Mouse (Mus musculus) forebrain, embryonic 15.5 days (tissue): ENCODE data around the gene Sh3bp5. TPM values are rescaled to one million over a fixed set of nuclear protein-coding genes. Genes with fewer than 3 reads are reported as not detected.

Source experiments
- ATAC-seq: fragments of 200-750 bp; cut with Nextera tagmentation; replicated peaks from 2 replicates; pipeline ENCODE4 v1.8.0; 2017; ENCODE audit warnings: mild to moderate bottlenecking, moderate TSS enrichment, moderate library complexity
- H3K27ac ChIP-seq: fragments of 300-500 bp; sonication (generic); replicated peaks from 2 replicates; pipeline ENCODE4 v1.5.1; 2015; ENCODE audit warnings: mild to moderate bottlenecking, inconsistent platforms
- H3K27me3 ChIP-seq: fragments of 300-500 bp; sonication (generic); 2 replicates; pipeline ENCODE4 v1.6.1; 2015; ENCODE audit warnings: inconsistent platforms
- H3K36me3 ChIP-seq: fragments of 300-500 bp; sonication (generic); 2 replicates; pipeline ENCODE4 v1.6.1; 2015; ENCODE audit warnings: mild to moderate bottlenecking, inconsistent platforms
- H3K4me1 ChIP-seq: fragments of 300-500 bp; sonication (generic); 2 replicates; pipeline ENCODE4 v1.6.1; 2015; ENCODE audit warnings: inconsistent platforms
- H3K4me2 ChIP-seq: fragments of 300-500 bp; sonication (generic); replicated peaks from 2 replicates; pipeline ENCODE4 v1.6.1; 2015; ENCODE audit warnings: mild to moderate bottlenecking, inconsistent platforms
- H3K4me3 ChIP-seq: fragments of 300-500 bp; sonication (generic); 2 replicates; pipeline ENCODE4 v1.5.1; 2015; ENCODE audit warnings: mild to moderate bottlenecking, inconsistent platforms
- H3K9ac ChIP-seq: fragments of 300-500 bp; sonication (generic); replicated peaks from 2 replicates; pipeline ENCODE4 v1.6.1; 2015; ENCODE audit warnings: mild to moderate bottlenecking, inconsistent platforms
- H3K9me3 ChIP-seq: fragments of 300-500 bp; sonication (generic); 2 replicates; pipeline ENCODE4 v1.6.1; 2016; ENCODE audit warnings: inconsistent platforms
- WGBS: fragments of 180-500 bp; shearing (Covaris S2); methylation state at CpG from one replicate; pipeline ENCODE4 v1.1.7; 2015; ENCODE audit warnings: mixed read lengths; 5-methylcytosine and 5-hydroxymethylcytosine counted together
- polyA plus RNA-seq: library from polyadenylated mRNA; unstranded; fragments of >200 nt; fragmentation: Nextera tagmentation; extraction: Ambion mirVana; gene quantifications from 2 replicates; pipeline ENCODE4 v1.2.1, GENCODE M21; 2015

Sh3bp5 gene
- polyA plus RNA-seq, 1 experiment from 2014 or later, result 115 TPM

DNA sequence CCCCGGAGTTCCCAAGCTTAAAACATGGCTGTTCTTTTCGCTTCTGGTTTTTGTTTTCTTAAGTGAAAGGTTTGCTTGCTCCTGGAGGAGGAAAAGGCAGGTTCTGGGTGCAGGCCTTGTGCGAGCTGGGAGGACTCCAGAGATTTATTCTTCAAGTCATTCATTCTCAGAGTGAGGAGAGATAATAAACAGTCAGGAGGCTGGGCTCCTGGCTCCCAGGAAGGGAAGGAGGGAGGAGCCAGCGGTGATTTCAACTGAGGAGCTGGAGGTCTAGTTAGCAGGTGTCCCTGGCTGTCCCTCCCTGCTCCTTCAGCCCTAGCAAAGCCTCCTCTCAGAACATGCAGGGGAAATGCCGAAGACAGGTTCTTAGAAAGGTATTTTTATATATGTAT lies 6.9 kb downstream of the Sh3bp5 start:
- Histone ChIP-seq H3K27ac (peak overlapping the region; percentile 29; the same call in 1 of the 2 replicates), H3K9me3 (no peaks in the 10 kb centered on the region), H3K4me2 (no peak overlapping the region), H3K36me3 (peaks cover 21% of the 10 kb centered on the region; the same call in 1 of the 2 replicates), H3K27me3 (no peaks in the 10 kb centered on the region), H3K9ac (no peak overlapping the region), H3K4me1 (peaks cover 27% of the 10 kb centered on the region), H3K4me3 (no peak overlapping the region)
- 52% methylated on average over 5 of the region's 5 CpGs for WGBS
- ATAC-seq, result no peak

DNA sequence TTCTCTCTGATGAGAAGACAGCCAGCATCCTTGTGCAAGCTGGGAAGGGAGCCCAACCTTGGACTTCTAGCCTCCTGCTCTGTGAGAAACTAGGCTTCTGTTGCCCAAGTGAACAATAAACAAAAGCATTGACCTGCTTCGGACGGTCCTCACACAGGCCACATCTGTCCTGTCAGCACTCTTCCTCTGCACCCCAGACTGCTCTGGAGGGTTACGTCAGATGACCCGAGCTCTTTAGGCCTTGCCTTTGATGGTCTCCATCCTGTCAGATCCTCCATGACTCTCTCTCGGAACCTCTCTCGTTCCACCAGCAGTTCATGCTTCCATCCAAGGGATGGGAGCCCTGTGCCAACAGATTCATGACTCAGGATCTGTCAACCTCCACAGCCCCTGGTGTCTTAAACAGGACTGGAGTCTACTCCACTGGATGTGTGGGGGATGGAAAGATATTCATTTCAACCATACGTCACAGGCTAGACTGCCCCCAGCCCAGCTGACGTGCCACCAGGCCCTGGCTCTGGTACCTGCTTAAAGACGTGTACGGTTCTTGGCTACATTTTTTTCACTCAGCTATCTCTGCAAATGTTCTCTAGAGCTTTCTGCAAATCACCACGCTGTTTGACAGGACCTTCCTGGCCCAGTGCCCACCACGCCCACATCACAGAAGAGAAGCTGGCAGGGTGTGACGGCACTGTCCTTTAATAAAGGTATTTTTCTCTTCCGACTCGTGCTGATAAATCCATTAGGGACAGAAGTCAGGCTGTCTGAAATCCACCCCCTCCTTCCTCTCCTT lies 7.5 kb downstream of the Sh3bp5 start:
- Histone ChIP-seq H3K27ac (peak overlapping the region; percentile 29), H3K4me2 (no peak overlapping the region), H3K4me1 (peaks cover 27% of the 10 kb centered on the region), H3K4me3 (no peak overlapping the region), H3K9me3 (no peaks in the 10 kb centered on the region), H3K27me3 (no peaks in the 10 kb centered on the region), H3K36me3 (peaks cover 21% of the 10 kb centered on the region; the same call in 1 of the 2 replicates), H3K9ac (no peak overlapping the region)
- ATAC-seq, result no peak
- 67% methylated on average over 15 of the region's 15 CpGs for WGBS

DNA sequence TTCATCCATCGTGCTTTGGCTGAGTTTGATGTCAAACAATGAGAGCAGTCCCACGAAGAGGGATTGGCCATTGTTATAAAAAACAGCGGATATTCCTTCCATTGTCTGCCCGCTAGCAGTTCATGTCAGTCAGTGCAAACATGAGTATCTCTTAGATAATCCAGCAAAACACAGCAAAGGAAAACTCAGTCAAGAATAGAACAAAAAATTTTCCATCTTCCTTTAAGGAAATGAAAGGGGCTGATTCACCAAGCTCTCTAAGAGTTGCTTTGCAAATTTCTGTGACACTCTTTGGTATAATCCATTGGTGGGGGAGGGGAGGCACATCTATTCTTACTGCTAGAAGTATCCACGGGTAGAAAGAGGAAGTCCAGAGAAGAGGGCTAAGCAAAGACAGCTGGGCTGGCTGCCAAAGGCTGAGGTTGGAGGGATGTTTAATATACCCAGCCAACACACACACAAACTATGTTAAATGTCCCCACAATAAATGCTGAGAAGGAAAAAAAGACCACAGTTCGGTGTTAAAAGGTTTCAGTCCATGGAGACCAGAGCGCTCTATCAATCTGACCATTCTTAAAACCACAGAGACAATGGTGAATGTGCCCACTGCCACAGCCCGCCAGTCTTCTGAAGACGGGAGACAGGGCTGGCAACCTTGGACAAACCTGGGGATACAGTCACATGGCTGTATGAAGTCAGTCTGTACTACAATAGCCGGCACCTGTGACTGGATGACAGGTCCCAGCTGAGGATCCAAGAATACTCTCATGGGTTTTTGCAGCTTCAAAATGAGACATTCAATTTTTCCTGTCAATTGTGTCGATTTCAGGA lies 12.7 kb downstream of the Sh3bp5 start:
- H3K27me3 ChIP-seq, result no peaks in the 10 kb centered on the region
- no peak overlapping the region for H3K9ac ChIP-seq
- ATAC-seq, result no peak
- 71% methylated on average over 11 of the region's 11 CpGs for WGBS
- no peak overlapping the region for H3K4me2 ChIP-seq
- H3K36me3 ChIP-seq, result peaks cover 21% of the 10 kb centered on the region; the same call in 1 of the 2 replicates
- H3K9me3 ChIP-seq, result no peaks in the 10 kb centered on the region
- H3K27ac ChIP-seq, result no peak overlapping the region
- peaks cover 13% of the 10 kb centered on the region; the same call in 1 of the 2 replicates for H3K4me1 ChIP-seq
- H3K4me3 ChIP-seq, result no peak overlapping the region

DNA sequence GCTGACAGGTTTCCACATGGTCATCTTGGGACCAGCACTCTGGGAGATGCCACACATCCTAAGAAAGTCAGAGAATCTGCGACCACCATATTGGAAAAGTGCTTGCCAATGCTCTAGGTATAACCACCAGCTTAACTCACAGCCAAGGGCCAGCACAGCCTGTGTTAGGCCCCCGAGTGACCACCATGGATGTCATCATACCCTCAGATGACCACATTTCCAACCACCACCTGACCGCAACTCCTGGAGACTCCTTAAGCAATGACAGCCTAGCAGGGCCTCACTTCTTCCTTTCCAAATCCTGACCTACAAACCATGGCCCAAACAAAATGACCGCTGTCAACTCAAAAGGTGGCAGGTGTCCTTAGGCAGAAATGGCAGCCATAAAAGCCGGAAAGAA lies 13.5 kb downstream of the Sh3bp5 start:
- WGBS, result 93% methylated on average over 5 of the region's 5 CpGs
- Histone ChIP-seq H3K36me3 (peaks cover 20% of the 10 kb centered on the region; the same call in 1 of the 2 replicates), H3K9ac (no peak overlapping the region), H3K9me3 (no peaks in the 10 kb centered on the region), H3K4me3 (no peak overlapping the region), H3K4me2 (no peak overlapping the region), H3K27ac (no peak overlapping the region), H3K4me1 (peaks cover 13% of the 10 kb centered on the region; the same call in 1 of the 2 replicates), H3K27me3 (no peaks in the 10 kb centered on the region)
- ATAC-seq, result no peak

DNA sequence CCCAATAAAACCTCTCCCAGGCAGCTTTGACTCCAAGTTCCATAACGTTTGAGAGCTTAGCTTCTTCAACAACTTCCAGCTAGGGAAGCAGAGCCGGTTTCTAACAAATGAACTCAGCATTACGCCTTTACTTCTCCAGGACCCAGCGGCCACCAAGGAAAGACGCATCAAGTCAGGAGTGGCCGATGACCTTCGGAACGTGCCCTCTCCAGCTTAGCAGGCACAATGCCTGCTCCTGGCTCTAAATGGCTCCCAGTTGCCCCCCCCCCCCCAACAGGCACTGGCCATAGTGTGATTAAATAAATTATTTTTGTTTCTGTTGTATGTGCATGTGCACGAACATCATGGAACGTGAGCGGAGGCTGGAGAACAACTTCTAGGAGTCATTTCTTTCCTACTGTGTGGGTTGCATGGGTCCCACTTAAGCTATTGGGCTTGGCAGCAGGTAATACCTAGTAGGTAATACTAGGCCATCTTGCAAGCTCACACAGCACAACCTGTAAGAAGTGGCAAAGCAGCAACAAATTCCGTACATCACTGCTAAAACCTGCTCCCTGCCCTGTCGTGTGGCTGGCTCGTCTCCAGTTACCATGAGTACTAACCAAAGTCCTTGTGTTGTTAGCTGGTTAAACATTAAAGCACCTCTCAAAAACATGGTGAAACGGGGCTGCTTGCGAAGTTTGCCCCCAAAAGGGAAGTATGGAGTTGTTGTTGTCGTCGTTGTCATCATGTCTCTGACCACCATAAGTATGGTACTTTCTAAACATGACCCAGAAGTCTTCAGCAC lies 14.2 kb downstream of the Sh3bp5 start:
- H3K36me3 ChIP-seq, result peaks cover 13% of the 10 kb centered on the region; the same call in 1 of the 2 replicates
- H3K27ac ChIP-seq, result no peak overlapping the region
- peaks cover 13% of the 10 kb centered on the region; the same call in 1 of the 2 replicates for H3K4me1 ChIP-seq
- 90% methylated on average over 18 of the region's 18 CpGs for WGBS
- no peaks in the 10 kb centered on the region for H3K9me3 ChIP-seq
- no peak overlapping the region for H3K4me3 ChIP-seq
- no peak overlapping the region for H3K4me2 ChIP-seq
- H3K27me3 ChIP-seq, result no peaks in the 10 kb centered on the region
- no peak for ATAC-seq
- no peak overlapping the region for H3K9ac ChIP-seq

DNA sequence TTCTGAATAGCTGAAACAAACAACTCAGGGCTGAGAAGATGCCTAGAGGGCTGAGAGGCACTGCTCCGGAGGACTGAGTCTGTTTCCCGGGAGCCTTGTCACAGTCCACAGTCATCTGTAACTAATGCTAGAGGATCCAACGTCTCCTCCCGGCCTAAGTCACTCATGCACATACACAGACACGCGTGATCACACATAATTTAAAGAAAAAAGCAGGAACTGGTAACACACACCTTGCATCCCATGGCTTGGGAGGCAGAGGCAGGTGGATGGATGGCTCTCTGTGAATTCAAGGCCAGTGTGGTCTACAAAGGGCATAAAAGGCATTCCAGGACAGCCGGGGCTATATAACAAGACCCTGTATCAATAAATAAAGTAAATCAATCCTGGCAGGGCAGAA lies 14.9 kb downstream of the Sh3bp5 start:
- H3K27ac ChIP-seq, result no peak overlapping the region
- no peak overlapping the region for H3K4me2 ChIP-seq
- peaks cover 13% of the 10 kb centered on the region; the same call in 1 of the 2 replicates for H3K4me1 ChIP-seq
- no peak for ATAC-seq
- no peaks in the 10 kb centered on the region for H3K27me3 ChIP-seq
- 83% methylated on average over 7 of the region's 7 CpGs for WGBS
- no peaks in the 10 kb centered on the region for H3K9me3 ChIP-seq
- H3K36me3 ChIP-seq, result peaks cover 6% of the 10 kb centered on the region; the same call in 1 of the 2 replicates
- H3K9ac ChIP-seq, result no peak overlapping the region
- H3K4me3 ChIP-seq, result no peak overlapping the region

DNA sequence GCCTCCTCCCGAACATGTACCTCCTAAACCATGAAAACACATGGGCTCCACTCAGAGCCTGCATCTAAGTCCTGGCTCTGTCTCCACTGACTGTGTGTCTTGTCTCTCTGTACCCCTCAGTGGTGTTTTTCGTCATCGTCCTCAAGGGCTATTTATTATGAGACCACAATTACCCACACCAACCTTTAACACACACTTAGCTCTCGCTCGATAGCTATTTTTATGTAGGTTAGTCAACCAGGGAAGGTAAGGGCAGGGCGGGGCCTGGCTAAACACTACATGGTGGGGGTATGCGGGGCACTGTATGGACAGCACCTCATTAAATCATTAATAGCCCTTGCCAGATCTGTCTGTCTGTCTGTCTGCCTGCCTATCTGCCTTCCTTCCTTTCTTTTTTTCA lies 15.3 kb downstream of the Sh3bp5 start:
- 95% methylated on average over 7 of the region's 7 CpGs for WGBS
- H3K9me3 ChIP-seq, result no peaks in the 10 kb centered on the region
- H3K27ac ChIP-seq, result no peak overlapping the region
- no peak for ATAC-seq
- peaks cover 2% of the 10 kb centered on the region; the same call in 1 of the 2 replicates for H3K36me3 ChIP-seq
- peaks cover 13% of the 10 kb centered on the region; the same call in 1 of the 2 replicates for H3K4me1 ChIP-seq
- no peaks in the 10 kb centered on the region for H3K27me3 ChIP-seq
- H3K9ac ChIP-seq, result no peak overlapping the region
- H3K4me3 ChIP-seq, result no peak overlapping the region
- H3K4me2 ChIP-seq, result no peak overlapping the region

DNA sequence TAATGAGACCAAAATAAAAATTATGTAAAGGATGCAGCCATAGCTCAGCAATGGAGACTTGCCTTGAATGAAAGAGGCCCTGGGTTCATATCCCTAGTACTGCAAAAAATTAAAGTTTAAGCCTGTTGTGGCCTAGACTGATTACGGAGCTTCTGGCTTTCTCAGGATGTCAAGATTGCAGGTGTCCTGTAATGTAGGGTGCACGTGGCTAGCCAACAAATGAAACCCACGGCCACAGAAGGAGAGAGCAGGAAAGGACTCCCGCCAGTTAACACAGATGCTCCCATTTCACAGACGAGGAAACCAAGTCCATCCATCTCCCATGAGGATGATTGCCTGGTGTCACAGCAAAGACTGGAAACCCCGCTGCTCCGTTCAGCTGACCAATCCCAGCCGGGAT lies 15.7 kb downstream of the Sh3bp5 start:
- H3K9me3 ChIP-seq, result no peaks in the 10 kb centered on the region
- H3K27me3 ChIP-seq, result no peaks in the 10 kb centered on the region
- no peak overlapping the region for H3K4me2 ChIP-seq
- H3K27ac ChIP-seq, result no peak overlapping the region
- no peak overlapping the region for H3K9ac ChIP-seq
- ATAC-seq, result no peak
- H3K36me3 ChIP-seq, result no peaks in the 10 kb centered on the region
- H3K4me1 ChIP-seq, result peaks cover 13% of the 10 kb centered on the region; the same call in 1 of the 2 replicates
- H3K4me3 ChIP-seq, result no peak overlapping the region
- WGBS, result 91% methylated on average over 8 of the region's 8 CpGs

DNA sequence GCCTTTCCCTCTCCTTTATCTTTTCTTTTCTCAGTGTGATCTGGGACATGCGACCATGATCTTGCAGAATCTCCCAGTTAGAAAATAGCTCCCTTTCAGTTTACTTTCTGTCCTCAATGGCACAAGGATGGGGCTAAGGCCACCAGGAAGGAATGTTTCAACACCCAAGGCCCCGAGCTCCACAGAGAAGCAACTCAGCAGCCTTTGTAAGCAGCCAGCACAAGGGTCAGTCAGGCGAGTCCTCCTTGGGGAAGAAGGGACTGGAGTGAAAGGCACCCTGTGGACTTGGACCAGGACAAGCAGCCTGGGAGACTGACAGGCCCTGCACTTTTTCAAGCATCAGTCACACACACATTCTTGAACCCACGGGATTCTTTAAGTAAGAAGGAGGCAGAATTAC lies 16.6 kb downstream of the Sh3bp5 start:
- no peak overlapping the region for H3K4me2 ChIP-seq
- WGBS, result 43% methylated on average over 4 of the region's 4 CpGs
- H3K4me1 ChIP-seq, result peaks cover 15% of the 10 kb centered on the region; the same call in 1 of the 2 replicates
- no peaks in the 10 kb centered on the region for H3K36me3 ChIP-seq
- no peaks in the 10 kb centered on the region for H3K27me3 ChIP-seq
- H3K27ac ChIP-seq, result no peak overlapping the region
- no peak for ATAC-seq
- no peak overlapping the region for H3K9ac ChIP-seq
- H3K9me3 ChIP-seq, result no peaks in the 10 kb centered on the region
- no peak overlapping the region for H3K4me3 ChIP-seq

DNA sequence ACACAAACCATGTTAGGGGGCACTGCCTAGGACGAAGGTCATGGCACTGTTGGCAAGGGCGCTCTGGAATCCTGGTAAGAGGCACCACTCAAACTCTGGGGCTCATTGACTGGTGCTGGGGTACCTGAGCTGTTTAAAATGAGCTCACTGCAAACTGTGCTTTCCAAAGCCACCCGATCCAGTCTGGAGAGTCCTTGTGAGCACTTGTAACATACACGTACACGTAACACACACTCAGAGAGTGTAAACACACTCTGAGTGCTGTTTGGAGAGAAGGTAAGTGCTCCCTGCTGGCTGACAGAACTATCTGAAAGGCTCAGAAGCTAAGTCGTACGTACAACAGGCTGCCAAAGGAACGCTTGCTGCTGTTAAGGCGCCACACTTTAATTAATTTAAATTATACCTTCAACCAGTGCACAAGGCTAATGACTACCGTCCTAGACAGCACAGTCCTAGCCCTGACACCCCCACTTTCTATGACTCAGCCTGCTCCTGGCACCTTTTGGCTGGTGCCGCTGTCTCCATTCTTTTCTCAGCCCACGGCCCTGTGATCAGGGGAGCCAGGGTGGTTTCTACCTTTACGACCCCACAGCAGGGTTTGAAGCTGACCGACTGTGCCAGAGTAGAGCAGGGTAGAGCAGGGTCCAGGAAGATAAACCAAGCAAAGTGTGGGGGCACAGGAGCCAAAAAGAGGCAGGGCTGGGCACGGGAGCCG lies 18.9 kb downstream of the Sh3bp5 start:
- Histone ChIP-seq H3K27ac (no peak overlapping the region), H3K4me1 (0 out of 2 replicates have a peak, but pooled peaks cover 2% of the 10 kb centered on the region), H3K27me3 (no peaks in the 10 kb centered on the region), H3K36me3 (no peaks in the 10 kb centered on the region), H3K9me3 (no peaks in the 10 kb centered on the region), H3K4me3 (no peak overlapping the region), H3K4me2 (no peak overlapping the region), H3K9ac (no peak overlapping the region)
- 67% methylated on average over 16 of the region's 16 CpGs for WGBS
- ATAC-seq, result 0 out of 2 replicates have a peak, but pooled peaks have one; percentile 26

DNA sequence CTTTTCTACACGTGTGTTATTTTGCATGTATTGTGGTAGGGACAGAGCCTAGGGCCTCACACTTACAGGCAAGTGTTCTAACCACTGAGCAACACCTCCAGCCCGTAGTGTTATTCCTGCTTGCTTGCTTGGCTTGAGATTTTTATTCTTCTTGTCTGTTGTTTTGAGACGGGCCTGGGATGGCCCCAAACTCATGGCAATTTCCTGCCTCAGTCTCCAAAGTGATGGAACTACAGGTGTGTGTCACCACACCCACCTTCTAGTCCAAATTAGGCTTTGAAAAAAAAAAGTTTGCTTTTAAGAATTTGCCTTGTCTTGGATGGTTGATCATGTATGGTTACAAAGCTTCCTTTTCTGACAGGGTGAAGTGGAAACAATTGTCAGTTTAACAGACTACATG lies 19.5 kb downstream of the Sh3bp5 start:
- ATAC-seq, result no peak
- Histone ChIP-seq H3K27ac (no peak overlapping the region), H3K4me2 (no peak overlapping the region), H3K36me3 (0 out of 2 replicates have a peak, but pooled peaks cover under 1% of the 10 kb centered on the region), H3K27me3 (no peaks in the 10 kb centered on the region), H3K9me3 (no peaks in the 10 kb centered on the region), H3K4me1 (0 out of 2 replicates have a peak, but pooled peaks cover 2% of the 10 kb centered on the region), H3K4me3 (no peak overlapping the region), H3K9ac (no peak overlapping the region)
- 78% methylated on average over 3 of the region's 3 CpGs for WGBS
